Mouse (Mus musculus) CH12.LX (cell line): Measurements from ENCODE around the gene Npas3.

Experiments
- CTCF ChIP-seq, 2 experiments: IDR thresholded peaks in 1 of 2; conservative IDR thresholded peaks in 1 of 2; 2 replicates each; pipeline ENCODE4 v1.5.1; 2011 to 2012; ENCODE audit warnings: low read depth in 2 of 2, low read length in 2 of 2, improper control_type of control experiment in 1 of 2, inconsistent platforms in 1 of 2, mild to moderate bottlenecking in 1 of 2, moderate library complexity in 1 of 2
- POLR2AphosphoS2 ChIP-seq: IDR thresholded peaks from 2 replicates; pipeline ENCODE4 v1.6.1; 2011; ENCODE audit warnings: low read depth, low read length, improper control_type of control experiment

DNA sequence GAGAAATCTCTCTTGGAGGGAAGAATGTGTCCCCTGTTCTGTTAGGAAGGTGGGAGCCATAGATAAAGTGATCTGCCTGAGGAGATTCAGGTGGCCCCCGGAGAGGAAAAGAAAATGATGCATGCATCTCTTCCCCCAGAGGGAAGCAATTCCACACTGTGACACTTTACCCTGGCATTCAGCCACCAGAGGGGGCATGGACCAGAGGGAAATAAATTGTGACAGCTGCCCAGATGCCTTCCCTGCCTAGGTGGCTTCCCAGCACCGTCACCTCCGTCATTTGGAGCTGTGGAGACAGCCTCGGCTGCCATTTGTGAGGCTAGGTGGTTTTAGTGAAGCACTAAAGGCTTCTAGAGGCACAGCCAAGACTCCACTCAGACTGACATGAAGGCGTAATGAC, 498.2 kb downstream of the Npas3 start:
- TF ChIP-seq CTCF (conservative IDR thresholded peaks at IDR 0.05 in 1 of 2, IDR thresholded peaks at IDR 0.05 in 1 of 2; ENCODE audit: low read depth in 2 of 2, low read length in 2 of 2) (peak in 1 of 2 experiments; percentile 46; a peak in 2 of 4 replicates), POLR2AphosphoS2 (no peak)
